Mouse (Mus musculus): ENCODE results near the gene Slc44a5. TPM values are rescaled to one million over a fixed set of nuclear protein-coding genes. Genes with fewer than 3 reads are reported as not detected.

The Slc44a5 gene
- polyA plus RNA-seq (2012; ENCODE audit: low replicate concordance): not detected in 2 replicates

DNA sequence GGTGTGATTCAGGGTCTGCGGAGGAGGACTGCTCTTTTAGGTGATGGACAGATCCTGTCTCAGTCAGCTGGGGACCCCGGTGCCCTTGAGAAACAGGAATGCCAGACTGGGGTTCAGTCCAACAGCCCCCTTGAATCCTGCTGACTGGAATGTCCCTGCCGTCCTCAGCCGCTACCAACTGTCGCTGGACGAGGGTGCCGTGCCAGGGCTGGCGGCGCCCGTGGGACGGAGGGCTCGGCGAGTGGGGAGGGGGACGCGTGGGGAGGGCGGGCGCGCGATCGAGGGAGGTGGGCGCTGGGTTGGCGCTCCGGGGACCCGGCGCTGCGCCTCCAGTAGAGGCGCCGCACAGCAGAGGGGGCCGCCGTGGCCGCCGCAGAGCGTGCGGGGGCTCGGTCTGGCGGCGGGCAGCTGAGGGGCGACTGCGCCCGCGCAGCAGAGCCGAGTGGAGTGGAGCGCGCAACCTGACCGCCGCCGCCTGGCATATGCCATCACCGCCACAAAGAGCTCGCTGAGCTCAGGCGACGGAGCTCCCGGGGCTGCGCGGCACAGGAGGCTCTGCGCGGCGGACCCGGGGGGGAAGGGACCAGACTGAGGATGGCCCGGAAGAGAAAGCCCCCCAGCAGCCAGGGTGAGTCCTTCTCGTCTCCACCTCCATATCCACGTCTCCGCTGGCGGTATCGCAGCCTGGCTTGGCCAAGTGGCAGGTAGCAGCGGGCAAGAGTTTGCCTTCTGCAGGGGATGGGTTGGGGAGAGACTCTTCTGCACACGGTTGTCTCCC, at the start of gene Slc44a5:
Slc44a5 (plus strand) TSS at position 266 of the 778 bp plus-strand sequence.

GRCm38 (mm10) chr3:153944335-153944990, 28.8 kb upstream of the Slc44a5 start, which contains the start of gene Acadm:
TSS of gene Acadm (minus strand) at chr3:153944632.

Other genes with a start within 250 kb of the Slc44a5 start
- gene St6galnac3, start 248.3 kb upstream of the Slc44a5 start, polyA plus RNA-seq (2012; ENCODE audit: low replicate concordance): 0.09 and 0.60 TPM in 2 replicates
- gene Asb17, start 129.2 kb upstream of the Slc44a5 start, polyA plus RNA-seq (2012; ENCODE audit: low replicate concordance): 0.65 TPM in 1 of 2 replicates, not detected in the other
- gene Msh4, start 67.3 kb upstream of the Slc44a5 start, polyA plus RNA-seq (2012; ENCODE audit: low replicate concordance): 0.11 and 0.18 TPM in 2 replicates
- gene Rabggtb, start 60.4 kb upstream of the Slc44a5 start, polyA plus RNA-seq (2012; ENCODE audit: low replicate concordance): 15.0 and 17.2 TPM in 2 replicates
- gene Acadm, start 28.8 kb upstream of the Slc44a5 start, polyA plus RNA-seq (2012; ENCODE audit: low replicate concordance): 2.8 and 5.4 TPM in 2 replicates

Data from leukemia stem cell, adult 10-12 weeks (primary cell).